23 mouse cellular contexts compared by ENCODE assay signal in genomic region chr7:78121151-78121486, GRCm38 (mm10).
A peak's percentile ranks its signal among the peaks of the same experiment; 100 is the strongest.
DNase-seq lines count a peak whose midpoint lies in the region; ATAC-seq lines count a peak whose summit lies in the region.
"Had no signal": no experiment of that assay in that cellular context is flagged by ENCODE, and none has a peak within 500 bp of the region (broad histone marks: within the 10 kb centered on the region; RNA-seq: fewer than 3 reads in every experiment).

No protein-coding gene starts in this region.

- ATAC-seq in kidney, embryonic 14.5 days (ENCODE audit: low FRiP score, low TSS enrichment): peak; percentile 87
- peak; percentile 80 for ATAC-seq in kidney, embryonic 16.5 days (ENCODE audit: low FRiP score, low TSS enrichment)
- ATAC-seq in hindbrain, embryonic 16.5 days: no peak
- ATAC-seq: forebrain, embryonic 14.5 days; forebrain, embryonic 16.5 days had no signal

- H3K9ac ChIP-seq in kidney, embryonic 14.5 days (ENCODE audit: low read depth, low read length): no peak overlapping the region
- no peak overlapping the region for H3K9ac ChIP-seq in kidney, embryonic 16.5 days (replicated peaks; ENCODE audit: low read length)
- H3K9ac ChIP-seq in hindbrain, embryonic 16.5 days (ENCODE audit: low read depth, low read length): no peak overlapping the region
- H3K9ac ChIP-seq: embryonic facial prominence, embryonic 13.5 days; embryonic facial prominence, embryonic 15.5 days; forebrain, embryonic 12.5 days had no signal

- 20% methylated on average over 5 of the region's 5 CpGs for WGBS in kidney, embryonic 14.5 days
- WGBS in kidney, embryonic 16.5 days: 16% methylated on average over 5 of the region's 5 CpGs
- 84% methylated on average over 5 of the region's 5 CpGs for WGBS in hindbrain, embryonic 16.5 days

- peaks cover 3% of the 10 kb centered on the region; the same call in 1 of the 2 replicates for H3K9me3 ChIP-seq in kidney, embryonic 14.5 days (ENCODE audit: control insufficient read depth, low read length)
- H3K9me3 ChIP-seq in kidney, embryonic 16.5 days (ENCODE audit: low read length): peaks cover 3% of the 10 kb centered on the region; the same call in 1 of the 2 replicates
- H3K9me3 ChIP-seq in hindbrain, embryonic 16.5 days (ENCODE audit: control insufficient read depth, low read length): no peaks in the 10 kb centered on the region
- H3K9me3 ChIP-seq: embryonic facial prominence, embryonic 13.5 days; embryonic facial prominence, embryonic 15.5 days; forebrain, embryonic 10.5 days; forebrain, embryonic 12.5 days had no signal

- H3K4me2 ChIP-seq in kidney, embryonic 14.5 days (replicated peaks; ENCODE audit: low read depth, low read length): no peak overlapping the region
- H3K4me2 ChIP-seq in kidney, embryonic 16.5 days (replicated peaks; ENCODE audit: low read depth, low read length): no peak overlapping the region
- no peak overlapping the region for H3K4me2 ChIP-seq in hindbrain, embryonic 16.5 days (ENCODE audit: low read length)
- H3K4me2 ChIP-seq: embryonic facial prominence, embryonic 13.5 days; embryonic facial prominence, embryonic 15.5 days; forebrain, embryonic 12.5 days had no signal

- H3K27me3 ChIP-seq in kidney, embryonic 14.5 days (ENCODE audit: control insufficient read depth, insufficient read depth, low read length): no peaks in the 10 kb centered on the region
- no peaks in the 10 kb centered on the region for H3K27me3 ChIP-seq in kidney, embryonic 16.5 days (ENCODE audit: insufficient read depth, low read length)
- H3K27me3 ChIP-seq in hindbrain, embryonic 16.5 days (replicated peaks; ENCODE audit: control insufficient read depth, insufficient read depth, low read length): no peaks in the 10 kb centered on the region
- H3K27me3 ChIP-seq: embryonic facial prominence, embryonic 13.5 days; embryonic facial prominence, embryonic 15.5 days; forebrain, embryonic 12.5 days had no signal

- H3K36me3 ChIP-seq in kidney, embryonic 14.5 days (ENCODE audit: control insufficient read depth, insufficient read depth, low read length): no peaks in the 10 kb centered on the region
- H3K36me3 ChIP-seq in kidney, embryonic 16.5 days (ENCODE audit: insufficient read depth, low read length): no peaks in the 10 kb centered on the region
- no peaks in the 10 kb centered on the region for H3K36me3 ChIP-seq in hindbrain, embryonic 16.5 days (ENCODE audit: control insufficient read depth, insufficient read depth, low read length)
- H3K36me3 ChIP-seq: embryonic facial prominence, embryonic 13.5 days; embryonic facial prominence, embryonic 15.5 days; forebrain, embryonic 10.5 days; forebrain, embryonic 12.5 days had no signal

- no peaks in the 10 kb centered on the region for H3K4me1 ChIP-seq in kidney, embryonic 14.5 days (ENCODE audit: control insufficient read depth, insufficient read depth, low read length)
- no peaks in the 10 kb centered on the region for H3K4me1 ChIP-seq in kidney, embryonic 16.5 days (ENCODE audit: insufficient read depth, low read length)
- H3K4me1 ChIP-seq in hindbrain, embryonic 16.5 days (ENCODE audit: control insufficient read depth, insufficient read depth, low read depth, low read length): no peaks in the 10 kb centered on the region
- H3K4me1 ChIP-seq: embryonic facial prominence, embryonic 13.5 days; embryonic facial prominence, embryonic 15.5 days; forebrain, embryonic 10.5 days; forebrain, embryonic 12.5 days had no signal

- DNase-seq in embryo, embryonic 11 days: peak; percentile 7
- DNase-seq in embryo, embryonic 10.5 days (ENCODE audit: low spot score): no peak
- no peak for DNase-seq in kidney, postnatal 14 days
- DNase-seq in kidney, adult 9 months: no peak
- peak; percentile 9 for DNase-seq in yolk sac, embryonic 10.5 days (ENCODE audit: low spot score)
- DNase-seq: adrenal gland, adult 2 months; adrenal gland, postnatal 10 days; adrenal gland, postnatal 25 days; cerebellum, adult 11 months; cerebellum, adult 18-20 months; cerebellum, adult 8-10 months; cerebellum, postnatal 10 days; cerebellum, postnatal 25 days had no signal

- no peak overlapping the region for H3K4me3 ChIP-seq in kidney, embryonic 14.5 days (ENCODE audit: low read length)
- H3K4me3 ChIP-seq in kidney, embryonic 16.5 days (ENCODE audit: low read length): no peak overlapping the region
- H3K4me3 ChIP-seq in hindbrain, embryonic 16.5 days (ENCODE audit: low read length): no peak overlapping the region
- H3K4me3 ChIP-seq: embryonic facial prominence, embryonic 13.5 days; embryonic facial prominence, embryonic 15.5 days; erythroblast, embryonic 14.5 days; forebrain, embryonic 10.5 days; forebrain, embryonic 12.5 days had no signal

- H3K27ac ChIP-seq in kidney, embryonic 14.5 days (ENCODE audit: low read depth, low read length): no peak overlapping the region
- H3K27ac ChIP-seq in kidney, embryonic 16.5 days (ENCODE audit: low read length): no peak overlapping the region
- no peak overlapping the region for H3K27ac ChIP-seq in hindbrain, embryonic 16.5 days (ENCODE audit: low read depth, low read length)
- H3K27ac ChIP-seq: embryonic facial prominence, embryonic 13.5 days; embryonic facial prominence, embryonic 15.5 days; forebrain, embryonic 10.5 days; forebrain, embryonic 12.5 days had no signal

Comparison
In these comparisons a context has a peak if more than half of its experiments do, and no peak if none do; other contexts are left out.
1. DNase-seq: peak in embryo, embryonic 11 days (single experiment) and yolk sac, embryonic 10.5 days (single experiment); none in embryo, embryonic 10.5 days (single experiment), kidney, postnatal 14 days (single experiment) and kidney, adult 9 months (single experiment).